Mouse (Mus musculus): ENCODE results near the gene Zfyve28.

- TF ChIP-seq CTCF (IDR thresholded peaks at IDR 0.05; ENCODE audit: low read depth, low read length) (no peak), POLR2A (IDR thresholded peaks at IDR 0.05; ENCODE audit: extremely low read depth, insufficient read depth, low read length) (no peak)
These were observed 13.5 kb downstream of the Zfyve28 start for GRCm38 (mm10) chr5:34274676-34275293.
